Mouse (Mus musculus) neural tube, embryonic 13.5 days (tissue): ENCODE results near the gene Ankzf1. TPM values are rescaled to one million over a fixed set of nuclear protein-coding genes. Genes with fewer than 3 reads are reported as not detected.
"Not testable (repeated sequence)": the region's sequence is repeated elsewhere in the genome, so short reads cannot be mapped to it uniquely, and the experiment has no call there.

Experiments used
- ATAC-seq: fragments of 200-750 bp; cut with Nextera tagmentation; 2 replicates; pipeline ENCODE4 v1.8.0; 2017; ENCODE audit warnings: low read depth, mild to moderate bottlenecking, moderate TSS enrichment, moderate library complexity
- H3K27ac ChIP-seq: fragments of 300-500 bp; sonication (generic); replicated peaks from 2 replicates; pipeline ENCODE4 v1.5.1; 2015; ENCODE audit warnings: moderate library complexity, mild to moderate bottlenecking, inconsistent platforms
- H3K27me3 ChIP-seq: fragments of 300-500 bp; sonication (generic); 2 replicates; pipeline ENCODE4 v1.6.1; 2015; ENCODE audit warnings: mild to moderate bottlenecking, inconsistent platforms
- H3K36me3 ChIP-seq: fragments of 300-500 bp; sonication (generic); 2 replicates; pipeline ENCODE4 v1.6.1; 2015; ENCODE audit warnings: mild to moderate bottlenecking, inconsistent platforms
- H3K4me1 ChIP-seq: fragments of 300-500 bp; sonication (generic); replicated peaks from 2 replicates; pipeline ENCODE4 v1.6.1; 2015; ENCODE audit warnings: inconsistent platforms
- H3K4me2 ChIP-seq: fragments of 300-500 bp; sonication (generic); 2 replicates; pipeline ENCODE4 v1.6.1; 2015; ENCODE audit warnings: inconsistent platforms, mild to moderate bottlenecking, moderate library complexity
- H3K4me3 ChIP-seq: fragments of 300-500 bp; sonication (generic); 2 replicates; pipeline ENCODE4 v1.5.1; 2015; ENCODE audit warnings: mild to moderate bottlenecking, inconsistent platforms
- H3K9ac ChIP-seq: fragments of 300-500 bp; sonication (generic); 2 replicates; pipeline ENCODE4 v1.6.1; 2015; ENCODE audit warnings: moderate library complexity, mild to moderate bottlenecking, inconsistent platforms
- H3K9me3 ChIP-seq: fragments of 300-500 bp; sonication (generic); 2 replicates; pipeline ENCODE4 v1.6.1; 2016; ENCODE audit warnings: inconsistent platforms
- WGBS: fragments of 180-500 bp; shearing (Covaris S2); methylation state at CpG from one replicate; pipeline ENCODE4 v1.1.7; 2015; 5-methylcytosine and 5-hydroxymethylcytosine counted together
- polyA plus RNA-seq: library from polyadenylated mRNA; unstranded; fragments of >200 nt; fragmentation: Nextera tagmentation; extraction: Ambion mirVana; gene quantifications from 2 replicates; pipeline ENCODE4 v1.2.1, GENCODE M21; 2015

The Ankzf1 gene
- polyA plus RNA-seq, 1 experiment from 2014 or later = 22.2 TPM

DNA sequence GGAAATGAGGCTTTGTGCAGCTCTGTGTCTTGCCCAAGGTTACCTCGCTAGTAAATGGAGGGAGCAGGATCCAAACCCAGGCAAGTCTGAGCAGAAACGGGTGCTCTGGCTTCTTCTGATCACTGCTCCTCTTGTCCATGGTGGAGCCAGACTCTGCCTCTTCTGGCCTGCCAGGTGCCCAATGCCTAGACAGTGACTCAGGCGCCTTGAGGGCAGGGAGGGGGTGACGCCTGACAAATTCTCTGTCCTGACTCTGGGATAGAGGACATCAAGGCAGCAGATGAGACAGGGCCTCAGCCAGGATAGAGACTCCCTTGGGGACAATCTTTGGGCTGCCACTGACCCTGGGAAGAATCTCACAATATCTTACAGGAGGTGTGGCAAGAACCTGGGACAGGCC is 39.3 kb downstream of the Ankzf1 start:
- Histone ChIP-seq H3K4me2 (no peak overlapping the region), H3K4me3 (no peak overlapping the region), H3K27ac (no peak overlapping the region), H3K27me3 (peaks cover 10% of the 10 kb centered on the region; the same call in 1 of the 2 replicates), H3K36me3 (no peaks in the 10 kb centered on the region), H3K9ac (no peak overlapping the region), H3K4me1 (peaks cover 13% of the 10 kb centered on the region), H3K9me3 (no peaks in the 10 kb centered on the region)
- WGBS = 78% methylated on average over 4 of the region's 4 CpGs
- ATAC-seq = no peak

DNA sequence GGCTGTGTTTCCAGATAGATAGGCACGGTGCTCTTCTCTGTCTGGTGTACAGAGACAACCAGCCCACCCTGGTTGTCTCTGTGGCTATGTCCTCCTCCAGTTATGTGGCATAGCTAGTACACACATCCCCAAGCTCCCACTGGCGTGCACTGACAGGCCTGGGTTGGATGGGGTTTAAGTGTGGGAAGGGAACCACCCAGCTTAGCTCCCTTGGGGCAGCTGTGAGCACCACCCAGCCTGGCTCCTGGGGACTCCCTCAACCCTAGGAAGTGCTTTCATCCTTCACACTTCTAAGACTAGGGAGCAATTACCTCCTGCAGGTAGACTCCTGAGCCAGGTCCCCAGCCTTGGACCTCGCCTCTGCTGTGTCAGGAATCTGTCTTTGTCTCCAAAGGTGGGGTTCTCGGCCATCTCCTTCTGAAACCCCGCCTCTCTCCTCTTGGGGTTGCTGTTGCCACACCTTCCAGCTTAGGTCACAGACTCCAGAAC is 39.8 kb downstream of the Ankzf1 start, which contains the start of gene A630095N17Rik:
Gene A630095N17Rik (minus strand): TSS at position 439 of the 489 bp plus-strand sequence.
- Histone ChIP-seq H3K4me3 (no peak within 1 kb of the TSS), H3K27me3 (peaks cover 10% of the 10 kb centered on the region; the same call in 1 of the 2 replicates), H3K4me2 (no peak within 1 kb of the TSS), H3K9ac (no peak within 1 kb of the TSS), H3K27ac (no peak within 1 kb of the TSS), H3K36me3 (no peaks in the 10 kb centered on the region), H3K4me1 (peaks cover 14% of the 10 kb centered on the region), H3K9me3 (no peaks in the 10 kb centered on the region)
- WGBS = 76% methylated on average over 5 of the region's 5 CpGs
- no peak for ATAC-seq

GRCm38 (mm10) chr1:75232489-75232888 is 40.5 kb downstream of the Ankzf1 start:
- not testable (repeated sequence) for H3K4me2 ChIP-seq, H3K27ac ChIP-seq, H3K36me3 ChIP-seq, H3K27me3 ChIP-seq, H3K4me3 ChIP-seq, H3K9me3 ChIP-seq, ATAC-seq, H3K9ac ChIP-seq
- WGBS = 61% methylated on average over 4 of the region's 4 CpGs
- H3K4me1 ChIP-seq = peaks cover 22% of the 10 kb centered on the region

- Histone ChIP-seq H3K4me1 (peaks cover 26% of the 10 kb centered on the region), H3K9ac (no peak overlapping the region; the same call in 1 of the 2 replicates), H3K9me3 (no peaks in the 10 kb centered on the region), H3K27me3 (peaks cover 10% of the 10 kb centered on the region; the same call in 1 of the 2 replicates), H3K36me3 (peaks cover 4% of the 10 kb centered on the region), H3K27ac (no peak overlapping the region), H3K4me3 (no peak overlapping the region), H3K4me2 (0 out of 2 replicates have a peak overlapping the region, but pooled peaks have one; percentile 16)
- ATAC-seq = peak; percentile 57
- WGBS = 2% methylated on average over 8 of the region's 8 CpGs
Observed at GRCm38 (mm10) chr1:75234606-75235005, 42.7 kb downstream of the Ankzf1 start.

- H3K27ac ChIP-seq = peak within 1 kb of the TSS; percentile 84
- peaks cover 3% of the 10 kb centered on the region; the same call in 1 of the 2 replicates for H3K27me3 ChIP-seq
- WGBS = under 1% methylated on average over 63 of the region's 64 CpGs
- peak within 1 kb of the TSS; percentile 83 for H3K4me2 ChIP-seq
- H3K36me3 ChIP-seq = peaks cover 20% of the 10 kb centered on the region
- peaks cover 26% of the 10 kb centered on the region for H3K4me1 ChIP-seq
- ATAC-seq = peak; percentile 91
- peak within 1 kb of the TSS; percentile 60 for H3K4me3 ChIP-seq
- H3K9me3 ChIP-seq = no peaks in the 10 kb centered on the region
- peak within 1 kb of the TSS; percentile 87 for H3K9ac ChIP-seq
Observed at GRCm38 (mm10) chr1:75236117-75237050, 44.4 kb downstream of the Ankzf1 start, which contains the start of gene Dnajb2. Gene Dnajb2 (plus strand): TSS chr1:75236406.

DNA sequence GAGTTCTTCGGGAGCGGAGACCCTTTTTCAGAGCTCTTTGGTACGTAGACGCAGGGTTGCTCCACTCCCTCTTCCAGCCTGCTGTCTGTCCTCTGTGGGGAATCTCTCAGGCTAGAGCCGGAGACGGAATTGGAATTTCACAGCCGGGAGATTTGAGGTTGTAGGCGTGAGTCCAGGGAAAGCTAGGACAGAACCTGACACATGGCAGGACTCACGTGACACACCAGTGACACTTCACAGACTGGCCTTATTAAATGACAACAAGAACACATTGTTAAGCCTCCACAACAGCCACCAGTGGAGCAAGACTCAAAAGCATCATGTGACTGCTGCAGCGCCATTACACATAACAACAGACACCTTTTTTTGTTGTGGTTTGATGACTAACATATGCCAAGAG is 47.6 kb downstream of the Ankzf1 start:
- H3K4me2 ChIP-seq = no peak overlapping the region
- H3K9ac ChIP-seq = no peak overlapping the region
- WGBS = 85% methylated on average over 10 of the region's 10 CpGs
- H3K4me3 ChIP-seq = no peak overlapping the region
- H3K27ac ChIP-seq = no peak overlapping the region
- no peak for ATAC-seq
- no peaks in the 10 kb centered on the region for H3K9me3 ChIP-seq
- peaks cover 46% of the 10 kb centered on the region for H3K36me3 ChIP-seq
- no peaks in the 10 kb centered on the region for H3K27me3 ChIP-seq
- peaks cover 25% of the 10 kb centered on the region for H3K4me1 ChIP-seq

DNA sequence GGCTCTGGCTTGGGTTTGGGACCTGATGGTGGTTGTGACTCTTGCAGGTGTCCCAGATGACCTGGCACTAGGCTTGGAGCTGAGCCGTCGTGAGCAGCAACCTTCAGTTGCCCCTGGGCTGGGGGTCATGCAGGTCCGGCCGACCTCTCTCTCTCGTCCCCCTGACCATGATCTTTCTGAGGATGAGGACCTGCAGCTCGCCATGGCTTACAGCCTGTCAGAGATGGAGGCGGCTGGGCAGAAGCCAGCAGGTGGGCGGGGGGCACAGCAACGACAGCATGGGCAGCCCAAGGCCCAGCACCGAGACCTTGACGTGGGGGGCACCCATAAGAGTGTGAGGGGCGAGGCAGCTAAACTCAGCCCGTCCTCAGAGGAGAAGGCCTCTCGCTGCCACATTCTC is 51.5 kb downstream of the Ankzf1 start:
- WGBS = 89% methylated on average over 14 of the region's 14 CpGs
- Histone ChIP-seq H3K27me3 (no peaks in the 10 kb centered on the region), H3K4me2 (no peak overlapping the region), H3K9ac (no peak overlapping the region), H3K36me3 (peaks cover 46% of the 10 kb centered on the region), H3K4me3 (no peak overlapping the region), H3K9me3 (no peaks in the 10 kb centered on the region), H3K4me1 (peaks cover 12% of the 10 kb centered on the region), H3K27ac (no peak overlapping the region)
- no peak for ATAC-seq

DNA sequence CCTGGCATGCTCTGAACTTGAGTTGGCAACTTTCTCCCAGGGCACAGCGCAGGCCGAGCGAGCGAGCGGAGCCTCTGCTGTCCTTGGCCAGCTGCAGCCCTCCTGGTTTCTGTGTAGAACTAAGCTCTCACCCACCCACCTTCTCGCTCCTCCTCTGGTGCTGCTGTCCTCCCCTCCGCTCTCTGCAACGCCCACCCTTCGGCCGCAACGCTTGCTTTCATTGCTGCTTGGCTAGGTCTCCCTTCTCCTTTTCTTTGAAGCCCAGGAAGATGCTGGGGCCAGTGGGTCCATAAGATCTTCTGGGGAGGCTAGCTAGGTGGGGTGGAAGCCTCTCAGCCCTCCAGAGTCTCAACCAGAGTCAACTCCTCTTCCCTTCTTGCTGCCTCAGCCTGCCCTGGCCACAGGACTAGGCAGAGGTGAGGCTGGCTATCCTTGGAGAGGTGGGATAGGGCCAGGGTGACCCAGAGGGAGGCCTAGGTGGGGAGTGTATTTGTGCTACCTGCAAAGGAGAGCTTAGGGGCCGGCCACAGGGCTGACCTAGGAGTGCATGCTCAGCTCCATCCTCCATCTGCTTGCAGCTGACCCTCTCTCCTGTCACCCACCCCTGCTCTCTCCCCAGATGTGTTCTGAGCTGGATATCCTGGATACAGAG is 52.4 kb downstream of the Ankzf1 start:
- WGBS = 87% methylated on average over 12 of the region's 12 CpGs
- peaks cover 46% of the 10 kb centered on the region for H3K36me3 ChIP-seq
- H3K4me1 ChIP-seq = peaks cover 12% of the 10 kb centered on the region
- ATAC-seq = peak; percentile 19; the same call in 1 of the 2 replicates
- no peaks in the 10 kb centered on the region for H3K9me3 ChIP-seq
- H3K4me3 ChIP-seq = no peak overlapping the region
- no peak overlapping the region for H3K9ac ChIP-seq
- no peak overlapping the region for H3K4me2 ChIP-seq
- no peak overlapping the region for H3K27ac ChIP-seq
- no peaks in the 10 kb centered on the region for H3K27me3 ChIP-seq

- peak; percentile 59; the same call in 1 of the 2 replicates for ATAC-seq
- WGBS = 17% methylated on average over 4 of the region's 4 CpGs
- Histone ChIP-seq H3K9me3 (no peaks in the 10 kb centered on the region), H3K4me2 (no peak overlapping the region), H3K4me1 (peaks cover 12% of the 10 kb centered on the region), H3K27me3 (no peaks in the 10 kb centered on the region), H3K4me3 (no peak overlapping the region), H3K27ac (no peak overlapping the region), H3K9ac (no peak overlapping the region), H3K36me3 (peaks cover 41% of the 10 kb centered on the region)
Observed at GRCm38 (mm10) chr1:75244836-75245235, 52.9 kb downstream of the Ankzf1 start.

GRCm38 (mm10) chr1:75247071-75247930 is 55.4 kb downstream of the Ankzf1 start:
- Histone ChIP-seq H3K27me3 (peaks cover 2% of the 10 kb centered on the region; the same call in 1 of the 2 replicates), H3K27ac (no peak overlapping the region), H3K4me2 (no peak overlapping the region), H3K9me3 (no peaks in the 10 kb centered on the region), H3K4me3 (no peak overlapping the region), H3K9ac (peak overlapping the region; percentile 26; the same call in 1 of the 2 replicates), H3K4me1 (peaks cover 24% of the 10 kb centered on the region), H3K36me3 (peaks cover 19% of the 10 kb centered on the region)
- WGBS = 82% methylated on average over 16 of the region's 16 CpGs
- no peak for ATAC-seq

GRCm38 (mm10) chr1:75248041-75248772 is 56.3 kb downstream of the Ankzf1 start:
- 59% methylated on average over 9 of the region's 9 CpGs for WGBS

More at GRCm38 (mm10) chr1:75248041-75248772, 56.3 kb downstream of the Ankzf1 start:
- H3K9me3 ChIP-seq = no peaks in the 10 kb centered on the region
- peaks cover 7% of the 10 kb centered on the region; the same call in 1 of the 2 replicates for H3K27me3 ChIP-seq
- no peak overlapping the region for H3K27ac ChIP-seq
- no peak for ATAC-seq
- H3K4me1 ChIP-seq = peaks cover 24% of the 10 kb centered on the region
- H3K9ac ChIP-seq = peak overlapping the region; percentile 26; the same call in 1 of the 2 replicates
- peaks cover 11% of the 10 kb centered on the region for H3K36me3 ChIP-seq
- H3K4me2 ChIP-seq = no peak overlapping the region
- no peak overlapping the region for H3K4me3 ChIP-seq
